Mouse (Mus musculus): ENCODE results near the gene Hspb1. TPM values are rescaled to one million over a fixed set of nuclear protein-coding genes. Genes with fewer than 3 reads are reported as not detected.

Hspb1 gene
- polyA plus RNA-seq, 1 experiment from 2014 or later = 36.9 TPM

DNA sequence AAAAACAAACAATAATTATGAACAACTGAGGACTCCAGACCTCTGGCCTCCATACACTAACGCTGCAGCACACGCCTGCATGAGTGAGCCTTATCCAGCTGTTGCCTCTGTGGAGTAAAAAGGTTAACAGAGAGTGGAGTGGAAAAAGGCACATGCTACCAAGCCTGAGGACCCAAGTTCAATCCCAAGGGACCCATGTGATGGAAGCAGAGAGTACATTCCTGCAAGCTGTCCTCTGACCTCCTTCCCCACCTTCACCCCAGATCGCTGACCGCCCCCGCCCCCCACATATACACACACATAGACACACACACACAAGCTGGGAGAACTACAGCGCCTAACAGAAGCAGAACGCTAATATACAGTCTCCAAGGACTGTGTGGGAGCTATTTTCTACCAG is 36.2 kb downstream of the Hspb1 start:
- Histone ChIP-seq H3K9ac (ENCODE audit: low read depth, low read length) (no peak overlapping the region), H3K4me3 (ENCODE audit: low read length) (no peak overlapping the region), H3K4me1 (ENCODE audit: control insufficient read depth, insufficient read depth, low read length) (no peaks in the 10 kb centered on the region), H3K27ac (ENCODE audit: low read depth, low read length) (no peak overlapping the region), H3K27me3 (ENCODE audit: control insufficient read depth, insufficient read depth, low read length) (no peaks in the 10 kb centered on the region), H3K9me3 (ENCODE audit: control insufficient read depth, low read length) (no peaks in the 10 kb centered on the region), H3K4me2 (replicated peaks; ENCODE audit: low read depth, low read length) (no peak overlapping the region), H3K36me3 (ENCODE audit: control insufficient read depth, insufficient read depth, low read length) (peaks cover 76% of the 10 kb centered on the region)
- no peak for ATAC-seq (ENCODE audit: low FRiP score, low TSS enrichment)
- WGBS = 87% methylated on average over 7 of the region's 7 CpGs

DNA sequence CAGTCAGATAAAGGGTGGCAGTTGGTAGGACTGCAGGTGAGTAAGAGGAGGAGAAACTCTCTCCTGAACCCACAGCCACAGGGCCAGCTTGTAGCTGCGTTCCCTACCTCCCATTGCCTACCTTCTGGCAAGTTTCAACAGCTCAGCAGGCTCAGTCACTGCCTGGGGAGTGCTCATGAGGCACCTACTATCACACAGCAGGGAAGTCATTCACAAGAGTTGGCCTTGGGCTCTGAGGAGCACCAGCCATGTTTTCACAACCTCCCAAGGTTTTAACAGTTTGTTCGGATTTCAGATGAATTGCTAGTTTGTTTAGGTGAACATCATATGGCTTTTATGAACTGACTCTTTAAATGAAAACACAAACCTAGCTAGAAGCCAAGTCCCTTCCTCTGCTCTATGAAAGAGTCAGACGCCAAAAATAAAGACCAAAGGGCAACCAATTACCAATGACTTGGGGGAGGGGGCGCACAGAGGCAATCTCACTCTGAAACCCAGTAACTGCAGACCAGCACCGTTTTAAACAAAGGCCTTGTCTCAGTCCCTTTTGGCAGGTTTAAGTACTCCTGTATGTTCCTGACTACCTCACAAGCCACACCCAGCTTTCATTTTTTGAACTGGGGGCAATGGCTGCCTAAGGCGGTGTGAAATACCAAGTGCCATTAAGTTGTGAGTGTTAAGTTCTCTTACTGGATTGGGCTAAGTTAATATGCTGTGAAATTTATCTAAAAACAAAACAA is 42.1 kb downstream of the Hspb1 start:
- WGBS = 86% methylated on average over 6 of the region's 6 CpGs
- Histone ChIP-seq H3K27me3 (ENCODE audit: control insufficient read depth, insufficient read depth, low read length) (no peaks in the 10 kb centered on the region), H3K27ac (ENCODE audit: low read depth, low read length) (no peak overlapping the region), H3K9me3 (ENCODE audit: control insufficient read depth, low read length) (no peaks in the 10 kb centered on the region), H3K4me1 (ENCODE audit: control insufficient read depth, insufficient read depth, low read length) (0 out of 2 replicates have a peak, but pooled peaks cover 6% of the 10 kb centered on the region), H3K36me3 (ENCODE audit: control insufficient read depth, insufficient read depth, low read length) (peaks cover 63% of the 10 kb centered on the region), H3K4me3 (ENCODE audit: low read length) (no peak overlapping the region), H3K4me2 (replicated peaks; ENCODE audit: low read depth, low read length) (no peak overlapping the region), H3K9ac (ENCODE audit: low read depth, low read length) (no peak overlapping the region)
- no peak for ATAC-seq (ENCODE audit: low FRiP score, low TSS enrichment)

DNA sequence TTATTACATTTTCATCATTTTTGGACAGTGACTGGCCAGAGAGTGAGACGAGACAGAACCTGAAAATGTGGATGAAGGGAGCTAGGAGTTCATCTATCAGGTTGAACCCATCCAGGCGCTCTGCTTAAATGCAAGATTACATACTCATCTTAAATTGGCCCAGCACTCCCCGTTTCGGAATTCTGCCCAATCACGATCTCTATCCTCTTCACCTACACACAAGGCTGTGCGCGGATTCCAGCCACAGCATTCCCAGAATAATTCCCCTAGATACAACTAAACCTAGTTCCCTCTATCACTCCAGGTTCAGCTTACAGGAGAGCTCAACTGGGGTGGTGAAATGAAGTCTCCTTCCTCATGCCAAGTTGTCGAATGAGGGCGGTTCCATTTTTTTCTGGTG is 43.8 kb downstream of the Hspb1 start:
- Histone ChIP-seq H3K4me3 (ENCODE audit: low read length) (no peak overlapping the region), H3K36me3 (ENCODE audit: control insufficient read depth, insufficient read depth, low read length) (peaks cover 54% of the 10 kb centered on the region), H3K27ac (ENCODE audit: low read depth, low read length) (no peak overlapping the region), H3K9ac (ENCODE audit: low read depth, low read length) (no peak overlapping the region), H3K4me1 (ENCODE audit: control insufficient read depth, insufficient read depth, low read length) (peaks cover 11% of the 10 kb centered on the region; the same call in 1 of the 2 replicates), H3K4me2 (replicated peaks; ENCODE audit: low read depth, low read length) (no peak overlapping the region), H3K9me3 (ENCODE audit: control insufficient read depth, low read length) (no peaks in the 10 kb centered on the region), H3K27me3 (ENCODE audit: control insufficient read depth, insufficient read depth, low read length) (no peaks in the 10 kb centered on the region)
- 93% methylated on average over 9 of the region's 9 CpGs for WGBS
- no peak for ATAC-seq (ENCODE audit: low FRiP score, low TSS enrichment)

DNA sequence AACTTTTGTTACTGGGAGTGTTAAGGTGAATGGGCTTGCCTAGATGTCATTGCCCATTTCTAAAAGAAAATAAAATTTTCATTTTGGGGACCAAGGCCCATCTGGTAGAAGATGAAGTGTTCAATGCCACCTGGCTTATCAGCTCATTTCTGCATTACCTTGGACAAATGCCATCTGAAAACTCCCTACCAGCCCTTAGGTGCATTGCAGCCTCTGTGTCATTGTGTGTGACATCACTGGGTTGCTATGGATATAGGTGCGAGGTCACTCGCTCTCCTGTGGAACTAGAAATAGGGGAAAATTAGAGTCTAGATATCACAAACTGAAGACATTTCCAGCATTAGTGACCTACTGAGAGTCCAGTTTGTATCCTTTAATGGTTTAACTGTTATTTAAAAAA is 44.6 kb downstream of the Hspb1 start:
- peak overlapping the region; percentile 10; the same call in 1 of the 2 replicates for H3K4me3 ChIP-seq (ENCODE audit: low read length)
- no peak overlapping the region for H3K27ac ChIP-seq (ENCODE audit: low read depth, low read length)
- no peak overlapping the region for H3K9ac ChIP-seq (ENCODE audit: low read depth, low read length)
- WGBS = 78% methylated on average over 2 of the region's 2 CpGs
- peaks cover 48% of the 10 kb centered on the region for H3K36me3 ChIP-seq (ENCODE audit: control insufficient read depth, insufficient read depth, low read length)
- H3K9me3 ChIP-seq (ENCODE audit: control insufficient read depth, low read length) = no peaks in the 10 kb centered on the region
- H3K4me1 ChIP-seq (ENCODE audit: control insufficient read depth, insufficient read depth, low read length) = peaks cover 11% of the 10 kb centered on the region; the same call in 1 of the 2 replicates
- H3K27me3 ChIP-seq (ENCODE audit: control insufficient read depth, insufficient read depth, low read length) = no peaks in the 10 kb centered on the region
- no peak for ATAC-seq (ENCODE audit: low FRiP score, low TSS enrichment)
- peak overlapping the region; percentile 65 for H3K4me2 ChIP-seq (replicated peaks; ENCODE audit: low read depth, low read length)

DNA sequence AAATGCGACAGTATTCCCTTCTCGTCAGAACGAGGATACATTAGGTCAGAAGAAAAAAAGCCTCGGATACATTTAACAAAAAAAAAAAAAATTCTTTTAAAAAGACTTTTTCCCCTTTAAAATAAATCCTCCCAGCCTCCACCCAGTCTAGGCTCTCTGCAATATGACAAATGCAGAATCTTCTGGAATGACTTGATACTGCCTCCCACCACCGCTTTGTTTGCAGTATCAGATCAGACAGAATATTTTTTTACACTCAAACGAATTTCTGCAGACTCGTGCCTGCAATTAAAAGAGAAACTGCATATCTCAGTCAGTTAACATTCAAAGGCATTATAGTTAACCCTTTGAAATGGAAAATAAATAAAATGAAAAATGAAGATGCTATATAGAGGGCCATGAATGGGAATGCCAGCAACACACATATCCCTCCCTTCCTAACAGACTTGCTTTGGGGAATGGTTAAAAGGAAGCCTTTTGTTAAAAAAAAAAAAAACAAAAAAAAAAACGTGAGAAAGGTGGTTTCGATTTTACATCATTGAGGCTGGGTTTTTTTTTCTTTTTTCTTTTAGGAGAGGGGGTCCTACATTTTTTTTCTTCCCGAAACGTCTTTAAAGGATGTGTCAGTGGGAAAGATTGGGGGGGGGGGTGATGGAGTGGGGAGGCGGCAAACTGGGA is 45.6 kb downstream of the Hspb1 start:
- H3K4me1 ChIP-seq (ENCODE audit: control insufficient read depth, insufficient read depth, low read length) = peaks cover 11% of the 10 kb centered on the region; the same call in 1 of the 2 replicates
- H3K9me3 ChIP-seq (ENCODE audit: control insufficient read depth, low read length) = no peaks in the 10 kb centered on the region
- peak overlapping the region; percentile 65 for H3K4me2 ChIP-seq (replicated peaks; ENCODE audit: low read depth, low read length)
- peak overlapping the region; percentile 98 for H3K27ac ChIP-seq (ENCODE audit: low read depth, low read length)
- peaks cover 40% of the 10 kb centered on the region for H3K36me3 ChIP-seq (ENCODE audit: control insufficient read depth, insufficient read depth, low read length)
- WGBS = 10% methylated on average over 12 of the region's 12 CpGs
- H3K4me3 ChIP-seq (ENCODE audit: low read length) = peak overlapping the region; percentile 87
- H3K9ac ChIP-seq (ENCODE audit: low read depth, low read length) = peak overlapping the region; percentile 82
- H3K27me3 ChIP-seq (ENCODE audit: control insufficient read depth, insufficient read depth, low read length) = no peaks in the 10 kb centered on the region
- no peak for ATAC-seq (ENCODE audit: low FRiP score, low TSS enrichment)

DNA sequence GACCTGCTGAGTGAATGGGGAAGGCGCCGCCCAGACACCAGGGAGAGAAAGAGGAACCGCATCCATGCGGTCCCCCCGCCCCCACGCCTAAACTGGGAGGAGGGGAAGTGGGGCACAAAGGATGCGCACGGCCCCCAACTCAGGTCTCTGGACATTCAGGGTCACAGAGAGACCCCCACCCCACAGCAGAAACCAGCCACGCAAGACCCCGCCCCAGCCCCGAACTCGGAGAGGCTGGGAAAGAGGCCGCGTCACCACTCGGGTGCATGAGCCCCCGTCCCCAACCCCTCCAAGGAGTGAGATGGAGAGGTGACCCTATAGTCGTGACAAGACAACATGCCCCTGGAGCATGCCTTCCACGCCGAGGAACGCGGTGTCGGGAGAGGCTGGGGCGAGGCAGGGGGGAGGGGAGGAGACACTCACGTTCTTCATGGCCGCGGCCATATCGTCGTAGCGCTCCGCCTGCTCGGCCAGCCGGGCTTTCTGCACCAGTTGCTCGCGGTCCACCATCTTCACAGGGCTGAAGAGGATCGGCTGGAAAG is 46.3 kb downstream of the Hspb1 start:
- H3K27me3 ChIP-seq (ENCODE audit: control insufficient read depth, insufficient read depth, low read length) = no peaks in the 10 kb centered on the region
- peak overlapping the region; percentile 87 for H3K4me3 ChIP-seq (ENCODE audit: low read length)
- WGBS = 0% methylated on average over 35 of the region's 35 CpGs
- peaks cover 35% of the 10 kb centered on the region for H3K36me3 ChIP-seq (ENCODE audit: control insufficient read depth, insufficient read depth, low read length)
- peak overlapping the region; percentile 98 for H3K27ac ChIP-seq (ENCODE audit: low read depth, low read length)
- peak overlapping the region; percentile 82 for H3K9ac ChIP-seq (ENCODE audit: low read depth, low read length)
- peak; percentile 67 for ATAC-seq (ENCODE audit: low FRiP score, low TSS enrichment)
- H3K4me2 ChIP-seq (replicated peaks; ENCODE audit: low read depth, low read length) = peak overlapping the region; percentile 65
- H3K4me1 ChIP-seq (ENCODE audit: control insufficient read depth, insufficient read depth, low read length) = peaks cover 11% of the 10 kb centered on the region; the same call in 1 of the 2 replicates
- H3K9me3 ChIP-seq (ENCODE audit: control insufficient read depth, low read length) = no peaks in the 10 kb centered on the region

DNA sequence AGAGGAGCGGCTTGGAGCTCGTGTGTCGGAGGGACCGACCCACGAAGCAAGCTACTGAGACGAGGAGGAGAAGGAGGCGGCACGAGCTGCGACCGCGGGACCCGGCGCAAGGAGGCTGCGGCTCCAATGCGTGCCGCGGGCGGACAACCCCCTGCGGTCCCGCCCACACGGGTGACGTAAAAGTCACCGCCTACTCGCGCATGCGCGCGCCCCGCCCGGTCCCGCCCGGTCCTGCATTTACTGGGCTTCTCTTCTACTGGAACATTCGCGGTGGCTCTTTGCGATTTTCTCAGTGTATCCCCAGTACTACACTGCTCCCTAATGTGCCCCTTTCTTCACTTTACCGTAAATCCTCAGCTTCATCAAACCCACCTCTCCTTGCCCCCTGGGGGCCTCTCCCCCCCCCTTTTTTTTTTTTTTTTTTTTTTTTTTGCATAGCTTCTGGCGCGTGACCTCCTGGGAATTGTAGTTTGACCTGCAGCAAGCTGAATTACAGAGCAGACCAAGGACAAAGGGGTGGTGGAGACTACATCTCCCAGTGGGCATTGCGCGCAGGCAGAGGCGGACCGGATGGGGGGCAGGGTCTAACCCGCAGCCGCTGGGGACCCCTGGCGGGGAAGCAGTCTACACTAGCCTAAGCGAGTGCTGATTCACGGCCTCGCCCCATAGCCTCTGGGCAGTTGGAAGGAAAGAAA is 46.9 kb downstream of the Hspb1 start, which contains the start of gene Ywhag:
Ywhag (minus strand) TSS at position 136 of the 695 bp plus-strand sequence.
- Histone ChIP-seq H3K4me2 (replicated peaks; ENCODE audit: low read depth, low read length) (peak within 1 kb of the TSS; percentile 65), H3K36me3 (ENCODE audit: control insufficient read depth, insufficient read depth, low read length) (peaks cover 29% of the 10 kb centered on the region), H3K27ac (ENCODE audit: low read depth, low read length) (peak within 1 kb of the TSS; percentile 98), H3K4me3 (ENCODE audit: low read length) (peak within 1 kb of the TSS; percentile 87), H3K27me3 (ENCODE audit: control insufficient read depth, insufficient read depth, low read length) (no peaks in the 10 kb centered on the region), H3K9me3 (ENCODE audit: control insufficient read depth, low read length) (no peaks in the 10 kb centered on the region), H3K4me1 (ENCODE audit: control insufficient read depth, insufficient read depth, low read length) (peaks cover 11% of the 10 kb centered on the region; the same call in 1 of the 2 replicates), H3K9ac (ENCODE audit: low read depth, low read length) (peak within 1 kb of the TSS; percentile 82)
- ATAC-seq (ENCODE audit: low FRiP score, low TSS enrichment) = peak; percentile 98
- under 1% methylated on average over 42 of the region's 48 CpGs for WGBS

DNA sequence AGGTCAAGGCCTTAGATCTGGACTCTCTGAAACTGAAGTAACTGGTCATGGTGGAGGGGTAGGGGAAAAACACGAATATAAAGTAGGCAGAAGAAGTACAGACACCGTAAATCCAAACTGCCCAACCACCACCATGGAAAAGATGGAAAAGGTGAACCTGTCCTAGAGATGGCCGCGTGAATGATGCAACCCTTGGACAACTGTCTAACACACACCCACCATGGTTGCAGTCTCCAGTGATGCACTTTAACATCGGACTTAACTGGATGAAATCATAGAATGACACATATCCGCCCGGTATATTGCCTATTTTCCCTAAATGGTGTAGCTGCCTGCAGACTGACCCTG is 47.4 kb downstream of the Hspb1 start:
- no peak overlapping the region for H3K9ac ChIP-seq (ENCODE audit: low read depth, low read length)
- H3K9me3 ChIP-seq (ENCODE audit: control insufficient read depth, low read length) = no peaks in the 10 kb centered on the region
- peak overlapping the region; percentile 87 for H3K4me3 ChIP-seq (ENCODE audit: low read length)
- peak overlapping the region; percentile 98; the same call in 1 of the 2 replicates for H3K27ac ChIP-seq (ENCODE audit: low read depth, low read length)
- H3K36me3 ChIP-seq (ENCODE audit: control insufficient read depth, insufficient read depth, low read length) = peaks cover 23% of the 10 kb centered on the region
- WGBS = 50% methylated on average over 7 of the region's 7 CpGs
- no peaks in the 10 kb centered on the region for H3K27me3 ChIP-seq (ENCODE audit: control insufficient read depth, insufficient read depth, low read length)
- H3K4me1 ChIP-seq (ENCODE audit: control insufficient read depth, insufficient read depth, low read length) = peaks cover 11% of the 10 kb centered on the region; the same call in 1 of the 2 replicates
- peak overlapping the region; percentile 17; the same call in 1 of the 2 replicates for H3K4me2 ChIP-seq (replicated peaks; ENCODE audit: low read depth, low read length)
- peak; percentile 34 for ATAC-seq (ENCODE audit: low FRiP score, low TSS enrichment)
